Comparison of ENCODE assay signal across 11 mouse cellular contexts in genomic region chr1:52971881-52972503, GRCm38 (mm10). TPM values are rescaled to one million over a fixed set of nuclear protein-coding genes. Genes with fewer than 3 reads are reported as not detected.
DNase-seq lines count a peak whose midpoint lies in the region; ATAC-seq lines count a peak whose summit lies in the region.
"Had no signal": no experiment of that assay in that cellular context is flagged by ENCODE, and none has a peak within 500 bp of the region (broad histone marks: within the 10 kb centered on the region; RNA-seq: fewer than 3 reads in every experiment).

No protein-coding gene starts in this region.

- H3K27ac ChIP-seq in hindbrain, embryonic 12.5 days: no peak overlapping the region
- H3K27ac ChIP-seq: liver, embryonic 15.5 days had no signal

- no peaks in the 10 kb centered on the region for H3K9me3 ChIP-seq in hindbrain, embryonic 12.5 days (replicated peaks)
- H3K9me3 ChIP-seq: liver, embryonic 15.5 days had no signal

- H3K4me1 ChIP-seq in hindbrain, embryonic 12.5 days: peaks cover 8% of the 10 kb centered on the region
- H3K4me1 ChIP-seq: liver, embryonic 15.5 days had no signal

- DNase-seq in left cerebral cortex, postnatal 4 days: peak; percentile 52
- DNase-seq in left cerebral cortex, adult 8-10 months (ENCODE audit: low spot score in 2 of 2): no peak
- DNase-seq in layer of hippocampus, postnatal 36 days: peak; percentile 53 to 64
- peak; percentile 27 for DNase-seq in retina, postnatal 1 day
- no peak for DNase-seq in thymus, postnatal 10 days (ENCODE audit: low spot score in 2 of 2)
- no peak for DNase-seq in lung, adult 18-20 months
- DNase-seq: thymus, adult 2 months had no signal

- H3K4me3 ChIP-seq in hindbrain, embryonic 12.5 days: no peak overlapping the region
- H3K4me3 ChIP-seq: liver, embryonic 15.5 days had no signal

- no peak overlapping the region for H3K9ac ChIP-seq in hindbrain, embryonic 12.5 days
- H3K9ac ChIP-seq: liver, embryonic 15.5 days had no signal

- H3K27me3 ChIP-seq in hindbrain, embryonic 12.5 days: no peaks in the 10 kb centered on the region
- H3K27me3 ChIP-seq: liver, embryonic 15.5 days had no signal

- WGBS in hindbrain, embryonic 12.5 days: 79% methylated on average over 2 of the region's 2 CpGs

- H3K4me2 ChIP-seq in hindbrain, embryonic 12.5 days (replicated peaks): no peak overlapping the region
- H3K4me2 ChIP-seq: liver, embryonic 15.5 days had no signal

- intact Hi-C loops in left cerebral cortex, postnatal 4 days (cut with DNase I): no loop called here

- H3K36me3 ChIP-seq in hindbrain, embryonic 12.5 days: no peaks in the 10 kb centered on the region
- H3K36me3 ChIP-seq: liver, embryonic 15.5 days had no signal

- peak; percentile 82 for ATAC-seq in hindbrain, embryonic 12.5 days (ENCODE audit: low FRiP score)
- ATAC-seq: inflammation-experienced regulatory T-cells, adult 6 months had no signal

RNA-seq across cellular contexts. Expression of gene 1700019D03Rik, which starts 48.0 kb away (rescaled TPM):
- 1 to 10 TPM; 8.5 TPM for total RNA-seq in left cerebral cortex, postnatal 4 days (2021)
- 10 to 100 TPM; 11.3 to 16.3 (median 13.1) TPM for total RNA-seq in left cerebral cortex, adult 8-10 months (2022)
- polyA plus RNA-seq in hindbrain, embryonic 12.5 days (2016; fragmentation: Nextera tagmentation; extraction: Ambion mirVana): 5.0 and 6.1 TPM in 2 replicates
- total RNA-seq in layer of hippocampus, postnatal 36 days (2021): 1 to 10 TPM; 7.2 to 7.4 TPM
- total RNA-seq: megakaryocyte-erythroid progenitor cell, adult 5-6 weeks had no signal

Comparison
In these comparisons a context has a peak if more than half of its experiments do, and no peak if none do; other contexts are left out.
1. DNase-seq: peak in left cerebral cortex, postnatal 4 days (single experiment), layer of hippocampus, postnatal 36 days (2 of 2) and retina, postnatal 1 day (single experiment); none in left cerebral cortex, adult 8-10 months (0 of 2), thymus, postnatal 10 days (0 of 2) and lung, adult 18-20 months (0 of 2).